27 mouse cellular contexts compared by ENCODE assay signal in the genomic region with DNA sequence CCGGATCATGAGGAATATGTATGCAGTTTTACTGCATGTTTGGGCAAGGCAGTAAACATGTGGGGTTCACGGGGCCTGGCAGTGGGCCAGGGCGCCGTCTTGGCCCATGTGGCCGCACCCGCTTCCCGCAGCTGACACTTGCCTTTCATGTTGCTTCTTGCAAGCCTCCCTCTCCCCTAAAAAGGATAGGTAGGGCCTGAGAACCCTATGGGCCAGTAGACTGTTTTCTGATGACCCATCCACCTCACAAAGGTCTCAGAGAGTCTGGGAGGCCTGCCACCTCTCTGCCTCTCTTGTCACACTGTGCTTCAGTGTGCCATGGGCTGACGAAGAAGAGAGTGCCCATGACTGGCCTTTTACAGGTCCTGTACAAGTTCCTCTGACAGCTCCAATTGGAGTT. TPM values are rescaled to one million over a fixed set of nuclear protein-coding genes. Genes with fewer than 3 reads are reported as not detected.
"Had no signal": no experiment of that assay in that cellular context is flagged by ENCODE, and none has a peak within 500 bp of the region (broad histone marks: within the 10 kb centered on the region; RNA-seq: fewer than 3 reads in every experiment).

A gene (plus strand): TSS at position 301 of the 400 bp plus-strand sequence.

- ATAC-seq: liver, postnatal 0 days; midbrain, embryonic 13.5 days; midbrain, embryonic 15.5 days had no signal

- DNase-seq: liver, postnatal 0 days; lung, adult 2 months; lung, postnatal 14 days; lung, postnatal 36 days; retina, postnatal 1 day; right cerebral cortex, adult 18-20 months; right cerebral cortex, postnatal 25 days; right cerebral cortex, postnatal 4 days; spleen, adult 18-20 months; thymus, adult 2 months; thymus, postnatal 25 days; thymus, postnatal 4 days had no signal

- H3K36me3 ChIP-seq: lung, embryonic 15.5 days; midbrain, embryonic 13.5 days; midbrain, embryonic 15.5 days; neural tube, embryonic 13.5 days; neural tube, embryonic 15.5 days; stomach, embryonic 15.5 days had no signal

- H3K9ac ChIP-seq: stomach, embryonic 15.5 days had no signal

- H3K27ac ChIP-seq: lung, embryonic 15.5 days; macrophage; midbrain, embryonic 13.5 days; neural tube, embryonic 13.5 days; stomach, embryonic 15.5 days; stomach, postnatal 0 days had no signal

- H3K4me3 ChIP-seq: myocyte had no signal

- H3K9me3 ChIP-seq: lung, embryonic 15.5 days; midbrain, embryonic 15.5 days; neural tube, embryonic 15.5 days; stomach, embryonic 15.5 days had no signal

RNA-seq across cellular contexts. Expression of the gene that starts here (rescaled TPM):
- total RNA-seq: megakaryocyte progenitor cell, adult 5-6 weeks had no signal
- polyA plus RNA-seq: lung, embryonic 15.5 days; lung, postnatal 0 days; macrophage; midbrain, embryonic 11.5 days; midbrain, embryonic 13.5 days; myocyte; neural tube, embryonic 11.5 days; neural tube, embryonic 13.5 days; small intestine, adult 2 months; stomach, embryonic 15.5 days; stomach, postnatal 0 days; urinary bladder, adult 2 months had no signal
